In the genomic region with DNA sequence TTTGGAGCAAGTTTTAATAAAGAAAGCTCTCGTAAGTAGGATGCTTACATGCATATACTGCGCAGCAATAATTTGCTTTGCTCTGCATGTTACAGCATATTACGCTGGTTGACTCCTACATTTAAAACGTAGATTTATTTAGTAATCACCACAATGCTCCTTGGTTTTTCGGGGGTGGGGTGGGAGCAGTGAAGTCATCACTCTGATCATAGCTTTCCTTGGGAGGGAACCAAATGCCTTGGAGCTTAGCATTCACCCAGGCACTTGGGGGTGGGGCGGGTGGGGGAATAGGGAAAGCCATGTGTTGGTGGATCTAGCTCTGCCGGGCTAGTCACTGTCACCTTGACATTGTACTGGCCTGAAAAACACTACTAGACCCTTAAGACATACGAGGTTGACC, we compare ENCODE assay signal across 9 mouse cellular contexts. TPM values are rescaled to one million over a fixed set of nuclear protein-coding genes. Genes with fewer than 3 reads are reported as not detected.
DNase-seq lines count a peak whose midpoint lies in the region; ATAC-seq and TF ChIP-seq lines count a peak whose summit lies in the region.
"Had no signal": no experiment of that assay in that cellular context is flagged by ENCODE, and none has a peak within 500 bp of the region (broad histone marks: within the 10 kb centered on the region; RNA-seq: fewer than 3 reads in every experiment).

No protein-coding gene starts in this region.

- H3K36me3 ChIP-seq in hindbrain, embryonic 15.5 days, result no peaks in the 10 kb centered on the region
- no peaks in the 10 kb centered on the region for H3K36me3 ChIP-seq in hindbrain, embryonic 16.5 days (ENCODE audit: control insufficient read depth, insufficient read depth, low read length)
- H3K36me3 ChIP-seq in CH12.LX (replicated peaks in 1 of 2; ENCODE audit: control insufficient read depth in 1 of 2, insufficient read depth in 1 of 2, low read length in 1 of 2), result no peaks in the 10 kb centered on the region
- H3K36me3 ChIP-seq in MEL (ENCODE audit: control insufficient read depth in 1 of 2, insufficient read depth in 2 of 2, low read length in 2 of 2), result no peaks in the 10 kb centered on the region; a peak in 1 of 4 replicates
- H3K36me3 ChIP-seq in limb, embryonic 15.5 days, result no peaks in the 10 kb centered on the region

- dilution Hi-C loops in CH12.LX (cut with MboI; ENCODE audit: extremely low pct_ligation_motif_present, extremely low pct_unique_long_range_greater_than_20kb, low sequenced_read_pairs), result no loop called here

- H3K4me2 ChIP-seq in hindbrain, embryonic 15.5 days, result peak overlapping the region; percentile 76; the same call in 1 of the 2 replicates
- no peak overlapping the region for H3K4me2 ChIP-seq in hindbrain, embryonic 16.5 days (ENCODE audit: low read length)
- H3K4me2 ChIP-seq in CH12.LX (ENCODE audit: insufficient read depth, low read depth, poor library complexity, severe bottlenecking), result peak overlapping the region; percentile 65
- H3K4me2 ChIP-seq in limb, embryonic 15.5 days, result 0 out of 2 replicates have a peak overlapping the region, but pooled peaks have one; percentile 96

- no peak for TF ChIP-seq CTCF in CH12.LX (conservative IDR thresholded peaks at IDR 0.05 in 1 of 2, IDR thresholded peaks at IDR 0.05 in 1 of 2; ENCODE audit: low read depth in 2 of 2, low read length in 2 of 2)
- TF ChIP-seq CTCF in MEL (IDR thresholded peaks at IDR 0.05 in 2 of 3, conservative IDR thresholded peaks at IDR 0.05 in 1 of 3; ENCODE audit: control insufficient read depth in 1 of 3, insufficient read depth in 1 of 3, low read depth in 2 of 3, low read length in 3 of 3, poor library complexity in 1 of 3, severe bottlenecking in 1 of 3), result no peak

- DNase-seq in CH12.LX (ENCODE audit: extremely low read depth) (no peak), MEL (ENCODE audit: low read depth, low spot score) (peak; percentile 5)
- no peak for DNase-seq in adrenal gland, adult (ENCODE audit: inconsistent age in 2 of 2, low spot score in 1 of 2)
- no peak for DNase-seq in urinary bladder, postnatal 36 days (ENCODE audit: low spot score in 2 of 2)
- DNase-seq: kidney, postnatal 25 days had no signal

- no peak for ATAC-seq in hindbrain, embryonic 15.5 days (ENCODE audit: low FRiP score, low read depth)
- no peak for ATAC-seq in hindbrain, embryonic 16.5 days
- ATAC-seq in limb, embryonic 15.5 days (ENCODE audit: insufficient number of reproducible peaks, low FRiP score, low TSS enrichment, low read depth), result no peak

- H3K27ac ChIP-seq in hindbrain, embryonic 15.5 days (replicated peaks), result no peak overlapping the region
- no peak overlapping the region for H3K27ac ChIP-seq in hindbrain, embryonic 16.5 days (ENCODE audit: low read depth, low read length)
- H3K27ac ChIP-seq in CH12.LX (ENCODE audit: insufficient read depth, low read depth) (no peak overlapping the region), MEL (ENCODE audit: control insufficient read depth, low read depth, low read length) (no peak overlapping the region)
- H3K27ac ChIP-seq in limb, embryonic 15.5 days, result no peak overlapping the region

- TF ChIP-seq POLR2A in CH12.LX (IDR thresholded peaks at IDR 0.05; ENCODE audit: low read depth, low read length) (no peak), MEL (IDR thresholded peaks at IDR 0.05; ENCODE audit: control insufficient read depth in 1 of 2, insufficient read depth in 1 of 2, low read depth in 1 of 2, low read length in 2 of 2, poor library complexity in 1 of 2) (no peak)

- peaks cover 46% of the 10 kb centered on the region for H3K27me3 ChIP-seq in hindbrain, embryonic 15.5 days
- H3K27me3 ChIP-seq in hindbrain, embryonic 16.5 days (replicated peaks; ENCODE audit: control insufficient read depth, insufficient read depth, low read length), result peaks cover 24% of the 10 kb centered on the region
- H3K27me3 ChIP-seq in CH12.LX (replicated peaks) (peaks cover 22% of the 10 kb centered on the region), MEL (ENCODE audit: control insufficient read depth in 1 of 2, insufficient read depth in 2 of 2, low read length in 2 of 2) (peaks cover 3 to 9% of the 10 kb centered on the region in 2 experiments)
- peaks cover 73% of the 10 kb centered on the region for H3K27me3 ChIP-seq in limb, embryonic 15.5 days

- H3K4me1 ChIP-seq in hindbrain, embryonic 15.5 days (replicated peaks), result peaks cover 20% of the 10 kb centered on the region
- peaks cover 10% of the 10 kb centered on the region for H3K4me1 ChIP-seq in hindbrain, embryonic 16.5 days (ENCODE audit: control insufficient read depth, insufficient read depth, low read depth, low read length)
- peaks cover 0 to 10% of the 10 kb centered on the region in 2 experiments; a peak in 2 of 4 replicates for H3K4me1 ChIP-seq in CH12.LX (ENCODE audit: control insufficient read depth in 1 of 2, insufficient read depth in 2 of 2)
- H3K4me1 ChIP-seq in MEL (ENCODE audit: control insufficient read depth in 1 of 2, insufficient read depth in 2 of 2, low read length in 2 of 2), result peaks cover 0 to 2% of the 10 kb centered on the region in 2 experiments; a peak in 1 of 4 replicates
- peaks cover 20% of the 10 kb centered on the region for H3K4me1 ChIP-seq in limb, embryonic 15.5 days

- TF ChIP-seq RAD21 in CH12.LX (IDR thresholded peaks at IDR 0.05; ENCODE audit: low read depth, low read length) (no peak), MEL (IDR thresholded peaks at IDR 0.05; ENCODE audit: low read depth, low read length) (no peak)

- TF ChIP-seq EP300 in CH12.LX (IDR thresholded peaks at IDR 0.05; ENCODE audit: low read length) (no peak), MEL (IDR thresholded peaks at IDR 0.05; ENCODE audit: low read depth in 1 of 2, low read length in 2 of 2) (no peak)

- no peak overlapping the region for H3K9ac ChIP-seq in hindbrain, embryonic 15.5 days
- no peak overlapping the region for H3K9ac ChIP-seq in hindbrain, embryonic 16.5 days (ENCODE audit: low read depth, low read length)
- no peak overlapping the region for H3K9ac ChIP-seq in CH12.LX (ENCODE audit: insufficient read depth, low read depth)
- H3K9ac ChIP-seq in MEL (ENCODE audit: control insufficient read depth, low read depth, low read length, poor library complexity, severe bottlenecking), result no peak overlapping the region
- H3K9ac ChIP-seq in limb, embryonic 15.5 days, result no peak overlapping the region

- no peak overlapping the region for H3K4me3 ChIP-seq in hindbrain, embryonic 15.5 days
- no peak overlapping the region for H3K4me3 ChIP-seq in hindbrain, embryonic 16.5 days (ENCODE audit: low read length)
- H3K4me3 ChIP-seq in CH12.LX (replicated peaks in 1 of 3; ENCODE audit: low read depth in 2 of 3, low read length in 2 of 3, poor library complexity in 1 of 3) (no peak overlapping the region), MEL (ENCODE audit: control insufficient read depth in 1 of 2, insufficient read depth in 1 of 2, low read depth in 2 of 2, low read length in 2 of 2) (no peak overlapping the region)
- H3K4me3 ChIP-seq in limb, embryonic 15.5 days, result peak overlapping the region; percentile 71; the same call in 1 of the 2 replicates

- H3K79me2 ChIP-seq in CH12.LX (replicated peaks; ENCODE audit: control insufficient read depth, extremely low read depth, insufficient read depth, poor library complexity, severe bottlenecking) (no peaks in the 10 kb centered on the region), MEL (ENCODE audit: control insufficient read depth, insufficient read depth, low read length, poor library complexity) (peaks cover 6% of the 10 kb centered on the region; the same call in 1 of the 2 replicates)

- no peaks in the 10 kb centered on the region for H3K9me3 ChIP-seq in hindbrain, embryonic 15.5 days
- no peaks in the 10 kb centered on the region for H3K9me3 ChIP-seq in hindbrain, embryonic 16.5 days (ENCODE audit: control insufficient read depth, low read length)
- peaks cover 3% of the 10 kb centered on the region for H3K9me3 ChIP-seq in CH12.LX (replicated peaks; ENCODE audit: low read length)
- no peaks in the 10 kb centered on the region for H3K9me3 ChIP-seq in MEL (replicated peaks; ENCODE audit: insufficient read depth, low read length)
- H3K9me3 ChIP-seq in limb, embryonic 15.5 days, result no peaks in the 10 kb centered on the region

- WGBS in hindbrain, embryonic 15.5 days, result 2% methylated on average over 8 of the region's 8 CpGs
- 3% methylated on average over 8 of the region's 8 CpGs for WGBS in hindbrain, embryonic 16.5 days
- WGBS in limb, embryonic 15.5 days, result 5% methylated on average over 8 of the region's 8 CpGs

- in situ Hi-C loops in CH12.LX (cut with MboI; ENCODE audit: low pct_ligation_motif_present, low pct_unique_long_range_greater_than_20kb, low sequenced_read_pairs), result loop anchor here (25.0 kb wide), 2 partner anchors 308 to 658 kb away; a partner anchor contains a TSS

RNA-seq across cellular contexts. Expression of a gene that starts 1.3 kb away (rescaled TPM):
- polyA plus RNA-seq in hindbrain, embryonic 15.5 days (2015; fragmentation: Nextera tagmentation; extraction: Ambion mirVana), result 0.06 and 0.21 TPM in 2 replicates
- polyA plus RNA-seq in hindbrain, embryonic 16.5 days (2015; fragmentation: Nextera tagmentation; extraction: Ambion mirVana), result 0.06 and 0.14 TPM in 2 replicates
- total RNA-seq in CH12.LX (2012; rRNA removed) (0.34 and 0.63 TPM in 2 replicates), CH12.LX (2014; rRNA removed) (0.45 TPM in 1 of 2 replicates, not detected in the other), MEL (2012; rRNA removed) (0.26 TPM in 1 of 2 replicates, not detected in the other)
- polyA plus RNA-seq in CH12.LX (2012; ENCODE audit: insufficient read length, low read depth) (not detected in 2 replicates), MEL (2012; ENCODE audit: insufficient read depth in 1 of 2, insufficient read length in 2 of 2, low read depth in 1 of 2, low replicate concordance in 2 of 2, missing spikeins in 1 of 2) (under 1 TPM in 1 of 2 experiments, not detected in 1; 0.10 TPM)
- 0.20 and 0.31 TPM in 2 replicates for polyA plus RNA-seq in limb, embryonic 15.5 days (2015; fragmentation: Nextera tagmentation; extraction: Ambion mirVana)
- total RNA-seq: liver, adult 2 months had no signal
- polyA plus RNA-seq: liver, adult 2 months had no signal

RNA-seq across cellular contexts. Expression of a gene that starts 18.3 kb away (rescaled TPM):
- polyA plus RNA-seq in hindbrain, embryonic 15.5 days (2015; fragmentation: Nextera tagmentation; extraction: Ambion mirVana), result 17.8 and 21.1 TPM in 2 replicates
- polyA plus RNA-seq in hindbrain, embryonic 16.5 days (2015; fragmentation: Nextera tagmentation; extraction: Ambion mirVana), result 14.0 and 15.6 TPM in 2 replicates
- total RNA-seq in CH12.LX (2012; rRNA removed), result 38.6 and 50.0 TPM in 2 replicates
- 87.0 and 95.4 TPM in 2 replicates for total RNA-seq in CH12.LX (2014; rRNA removed)
- polyA plus RNA-seq in CH12.LX (2012; ENCODE audit: insufficient read length, low read depth), result 44.8 and 51.0 TPM in 2 replicates
- 65.8 and 66.5 TPM in 2 replicates for total RNA-seq in MEL (2012; rRNA removed)
- polyA plus RNA-seq in MEL (2012; ENCODE audit: insufficient read depth in 1 of 2, insufficient read length in 2 of 2, low read depth in 1 of 2, low replicate concordance in 2 of 2, missing spikeins in 1 of 2), result 10 to 100 TPM in 1 of 2 experiments, not detected in 1; 68.1 TPM
- 16.6 and 18.3 TPM in 2 replicates for polyA plus RNA-seq in limb, embryonic 15.5 days (2015; fragmentation: Nextera tagmentation; extraction: Ambion mirVana)

RNA-seq across cellular contexts. Expression of a gene that starts 23.0 kb away (rescaled TPM):
- polyA plus RNA-seq in hindbrain, embryonic 15.5 days (2015; fragmentation: Nextera tagmentation; extraction: Ambion mirVana), result 174 and 175 TPM in 2 replicates
- 177 and 182 TPM in 2 replicates for polyA plus RNA-seq in hindbrain, embryonic 16.5 days (2015; fragmentation: Nextera tagmentation; extraction: Ambion mirVana)
- total RNA-seq in CH12.LX (2012; rRNA removed), result 114 and 116 TPM in 2 replicates
- 183 and 204 TPM in 2 replicates for total RNA-seq in CH12.LX (2014; rRNA removed)
- 149 and 159 TPM in 2 replicates for polyA plus RNA-seq in CH12.LX (2012; ENCODE audit: insufficient read length, low read depth)
- total RNA-seq in MEL (2012; rRNA removed), result 42.9 and 47.0 TPM in 2 replicates
- polyA plus RNA-seq in MEL (2012; ENCODE audit: insufficient read depth in 1 of 2, insufficient read length in 2 of 2, low read depth in 1 of 2, low replicate concordance in 2 of 2, missing spikeins in 1 of 2), result 10 to 100 TPM in 1 of 2 experiments, not detected in 1; 70.7 TPM
- polyA plus RNA-seq in limb, embryonic 15.5 days (2015; fragmentation: Nextera tagmentation; extraction: Ambion mirVana), result 221 and 227 TPM in 2 replicates
